Mouse (Mus musculus) adrenal gland, postnatal 14 days (tissue): Measurements from ENCODE around the gene Rnps1. TPM values are rescaled to one million over a fixed set of nuclear protein-coding genes. Genes with fewer than 3 reads are reported as not detected.
"Not testable (repeated sequence)": the region's sequence is repeated elsewhere in the genome, so short reads cannot be mapped to it uniquely, and the experiment has no call there.

ENCODE experiments used
- DNase-seq: peaks from one replicate; pipeline ENCODE4 v3.0.0; 2021; ENCODE audit warnings: mixed read lengths
- long read RNA-seq, 2 experiments: library from polyadenylated mRNA; stranded (forward); transcript quantifications; one replicate each; pipeline ENCODE4 v2.0.0; 2021
- total RNA-seq: library from RNA; stranded (reverse); gene quantifications from 2 replicates; pipeline ENCODE4 v1.2.3, GENCODE M21; 2021

The Rnps1 gene
- total RNA-seq: 78.8 and 84.9 TPM in 2 replicates
- long read RNA-seq, experiment 1, transcript Rnps1-201 (8 exons, 1,816 nt): minor isoform, 7 of 61 reads
- long read RNA-seq, experiment 1, transcript Rnps1-211 (8 exons, 1,769 nt): minor isoform, 6 of 61 reads
- long read RNA-seq, experiment 1, transcript Rnps1-203 (9 exons, 1,920 nt): minor isoform, 6 of 61 reads
- long read RNA-seq, experiment 1, transcript Rnps1-202 (7 exons, 1,646 nt): major isoform, 20 of 61 reads
- long read RNA-seq, experiment 1, partial matches to known transcripts: 14 of 61 reads
- long read RNA-seq, experiment 1, other reads (novel, unspliced or antisense): 4 of 61 reads
- long read RNA-seq, experiment 2, transcript Rnps1-203 (9 exons, 1,920 nt): minor isoform, 10 of 42 reads
- long read RNA-seq, experiment 2, transcript Rnps1-211 (8 exons, 1,769 nt): minor isoform, 6 of 42 reads
- long read RNA-seq, experiment 2, transcript Rnps1-202 (7 exons, 1,646 nt): major isoform, 13 of 42 reads
- long read RNA-seq, experiment 2, partial matches to known transcripts: 8 of 42 reads
- long read RNA-seq, experiment 2, other reads (novel, unspliced or antisense): 1 of 42 reads

DNA sequence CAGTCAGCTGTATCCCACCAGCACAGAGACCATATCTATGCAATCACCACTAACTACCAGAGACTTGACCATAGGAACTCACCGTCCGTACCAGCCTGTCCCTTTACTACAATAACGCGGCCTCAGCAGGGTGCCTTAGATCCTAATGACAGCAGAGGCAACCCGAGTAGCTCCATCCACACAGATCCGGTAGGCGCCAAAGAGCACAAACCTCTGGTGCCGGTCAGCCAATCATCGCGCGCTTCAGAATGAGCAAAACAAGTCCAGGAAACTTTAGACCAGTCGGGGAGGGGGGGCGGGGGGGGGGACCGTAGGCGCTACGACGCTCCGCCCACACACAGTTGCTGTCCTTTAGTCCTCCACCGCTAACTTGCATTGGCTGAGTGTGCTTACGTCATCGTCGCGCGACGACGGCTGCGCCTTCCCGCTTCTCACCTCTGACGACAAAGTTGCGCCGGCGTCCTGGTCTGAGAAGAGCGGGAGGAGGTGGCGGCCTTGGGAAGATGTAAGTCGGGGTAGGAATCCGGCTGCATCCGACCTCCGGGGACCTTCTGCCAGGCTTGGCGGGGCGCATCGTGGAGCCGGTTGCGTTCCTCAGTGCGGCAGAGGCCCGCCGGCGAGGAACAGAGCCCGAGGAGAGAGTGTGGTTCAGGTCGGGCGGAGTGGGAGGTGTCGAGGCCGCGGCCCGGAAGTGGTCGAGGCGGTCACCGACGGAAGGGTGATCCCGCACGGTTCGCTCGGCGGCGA lies at the start of gene Rnps1:
TSS of gene Rnps1 (plus strand) at position 336 of the 747 bp plus-strand sequence.
- peak; percentile 96 for DNase-seq

GRCm38 (mm10) chr17:24365863-24366262 lies 48.5 kb upstream of the Rnps1 start:
- DNase-seq: no peak

GRCm38 (mm10) chr17:24375094-24375712 lies 39.2 kb upstream of the Rnps1 start:
- DNase-seq: no peak

- no peak for DNase-seq
These were observed 38.5 kb upstream of the Rnps1 start for GRCm38 (mm10) chr17:24375886-24376285.

GRCm38 (mm10) chr17:24378496-24378895 lies 35.9 kb upstream of the Rnps1 start:
- peak; percentile 70 for DNase-seq

DNA sequence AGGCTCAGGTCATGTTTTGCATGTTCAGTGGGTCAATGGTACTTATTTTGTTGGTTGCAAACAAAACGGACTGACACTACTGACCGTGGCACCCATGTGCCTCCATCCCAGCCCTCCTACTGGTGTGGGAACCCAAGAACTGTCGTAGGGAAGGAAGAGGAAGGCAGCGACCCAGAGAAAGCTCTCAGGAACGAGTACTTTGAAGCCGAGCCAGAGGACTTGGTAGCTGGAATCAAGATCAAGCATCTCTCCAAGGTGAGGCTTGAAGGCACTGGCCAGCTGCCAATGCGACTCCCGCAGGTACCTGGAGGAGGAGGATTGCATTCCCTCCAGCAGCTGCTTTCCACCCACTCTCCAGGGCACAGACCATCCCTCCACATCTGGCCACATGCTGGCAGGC lies 30.6 kb upstream of the Rnps1 start:
- no peak for DNase-seq

DNA sequence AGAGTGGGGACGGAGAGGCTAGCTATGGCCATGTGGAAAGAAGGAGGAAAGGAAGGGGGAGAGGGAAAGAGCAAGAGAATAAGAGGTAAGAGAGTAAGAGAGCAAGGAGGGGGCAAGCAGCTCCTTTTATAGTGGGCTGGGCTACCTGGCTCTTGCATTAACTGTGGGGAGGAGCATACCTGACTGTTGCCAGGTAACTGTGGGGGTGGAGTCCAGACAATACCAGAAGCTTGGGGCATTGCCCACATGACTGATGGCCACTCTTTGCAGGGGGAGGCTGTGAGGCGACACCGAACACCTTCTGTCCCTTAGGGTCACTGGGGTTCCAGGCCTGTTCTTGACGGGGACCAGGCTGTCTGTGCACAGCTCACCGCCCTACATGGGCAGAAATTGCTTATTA lies 25.7 kb upstream of the Rnps1 start:
- DNase-seq: no peak

GRCm38 (mm10) chr17:24389865-24390264 lies 24.5 kb upstream of the Rnps1 start:
- DNase-seq: peak; percentile 81

DNA sequence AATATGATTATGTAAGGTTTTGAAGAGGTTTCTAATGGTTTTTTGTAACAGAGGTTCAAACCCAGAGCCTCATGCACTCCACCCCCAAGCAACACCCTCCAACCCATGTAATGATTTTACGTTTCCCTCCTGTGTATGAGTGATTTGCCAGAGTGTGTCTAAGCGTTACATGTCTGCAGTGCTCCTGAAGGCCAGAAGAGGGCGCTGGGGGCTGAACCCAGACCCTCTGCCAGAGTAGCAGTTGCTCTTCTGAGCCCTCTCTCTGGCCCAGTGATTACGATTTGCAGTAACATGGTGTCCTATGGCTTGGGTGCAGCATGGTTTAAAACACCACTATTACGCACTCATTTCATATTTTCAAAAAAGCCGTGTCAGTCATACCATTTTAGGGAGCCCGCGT lies 23.2 kb upstream of the Rnps1 start:
- DNase-seq: peak; percentile 66

DNA sequence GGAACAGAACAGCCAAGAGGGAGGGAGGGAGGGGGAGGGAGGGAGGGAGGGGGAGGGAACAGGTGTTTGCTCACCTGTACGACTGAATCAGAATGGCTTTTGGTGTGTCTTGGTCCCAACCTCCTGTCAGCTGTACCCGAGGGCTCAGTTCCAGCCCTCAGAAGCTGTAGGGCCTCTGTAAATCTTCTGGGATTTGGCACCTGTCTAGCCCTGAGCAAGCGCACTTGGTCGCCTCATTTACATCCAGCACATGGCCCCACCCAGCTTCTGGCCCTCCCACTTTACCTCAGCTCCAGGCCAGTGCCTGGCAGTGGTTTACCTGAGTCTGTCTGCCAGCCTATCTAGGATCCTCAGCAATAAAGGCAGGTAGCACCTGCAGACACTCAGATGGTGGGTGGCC lies 20.8 kb upstream of the Rnps1 start:
- no peak for DNase-seq

GRCm38 (mm10) chr17:24394456-24394855 lies 19.9 kb upstream of the Rnps1 start:
- peak; percentile 70 for DNase-seq

GRCm38 (mm10) chr17:24402371-24402770 lies 12.0 kb upstream of the Rnps1 start:
- DNase-seq: peak; percentile 87

DNA sequence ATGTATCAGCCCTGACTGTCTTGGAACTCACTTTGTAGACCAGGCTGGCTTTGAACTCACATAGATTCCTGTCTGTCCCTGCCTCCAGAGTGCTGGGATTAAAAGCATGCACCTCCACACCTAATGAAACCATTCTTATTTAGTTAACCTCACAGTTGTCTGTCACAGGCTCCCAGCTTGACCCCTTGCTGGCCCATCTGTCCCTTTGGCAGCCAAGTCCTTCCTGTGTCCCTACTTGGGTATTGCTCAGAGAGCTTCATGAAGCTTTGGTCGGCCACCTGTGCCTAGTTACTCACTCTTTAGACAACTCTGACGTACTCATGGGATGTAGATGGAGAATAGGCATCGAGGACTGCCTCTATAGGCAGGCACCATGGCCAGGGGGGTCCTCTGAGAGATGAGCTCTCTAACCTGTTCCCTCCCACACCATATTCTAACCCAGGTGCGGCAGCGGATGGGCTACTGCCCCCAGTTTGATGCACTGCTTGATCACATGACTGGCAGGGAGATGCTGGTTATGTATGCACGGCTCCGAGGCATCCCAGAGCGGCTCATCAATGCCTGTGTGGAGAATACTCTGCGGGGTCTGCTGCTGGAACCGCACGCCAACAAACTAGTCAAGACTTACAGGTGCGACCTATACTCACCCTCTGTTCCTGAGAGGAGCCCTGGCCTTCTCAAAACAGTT lies 7.1 kb upstream of the Rnps1 start:
- DNase-seq: no peak

- peak; percentile 26 for DNase-seq
These were observed 681 bp upstream of the Rnps1 start for GRCm38 (mm10) chr17:24413557-24414211.

DNA sequence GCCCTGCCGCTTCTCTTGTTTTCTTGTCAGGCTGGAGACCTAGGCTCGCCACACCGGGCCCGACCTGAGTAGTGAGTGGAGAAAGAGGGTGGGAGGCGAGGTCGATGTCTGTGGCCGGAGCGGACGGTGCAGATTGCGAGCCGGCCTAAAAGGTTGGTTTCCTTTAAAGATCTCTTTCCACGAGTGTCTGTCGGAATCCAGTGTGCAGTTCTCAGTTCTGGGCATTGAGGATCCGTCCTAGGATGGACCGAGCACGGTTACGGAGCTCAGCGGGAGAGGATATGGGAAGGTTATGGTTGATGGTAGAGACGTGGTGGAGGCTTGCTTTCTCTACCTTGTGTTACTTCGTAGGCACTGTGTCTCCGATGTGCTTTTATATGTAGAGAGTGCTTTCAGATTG lies 646 bp downstream of the Rnps1 start:
- DNase-seq: no peak

DNA sequence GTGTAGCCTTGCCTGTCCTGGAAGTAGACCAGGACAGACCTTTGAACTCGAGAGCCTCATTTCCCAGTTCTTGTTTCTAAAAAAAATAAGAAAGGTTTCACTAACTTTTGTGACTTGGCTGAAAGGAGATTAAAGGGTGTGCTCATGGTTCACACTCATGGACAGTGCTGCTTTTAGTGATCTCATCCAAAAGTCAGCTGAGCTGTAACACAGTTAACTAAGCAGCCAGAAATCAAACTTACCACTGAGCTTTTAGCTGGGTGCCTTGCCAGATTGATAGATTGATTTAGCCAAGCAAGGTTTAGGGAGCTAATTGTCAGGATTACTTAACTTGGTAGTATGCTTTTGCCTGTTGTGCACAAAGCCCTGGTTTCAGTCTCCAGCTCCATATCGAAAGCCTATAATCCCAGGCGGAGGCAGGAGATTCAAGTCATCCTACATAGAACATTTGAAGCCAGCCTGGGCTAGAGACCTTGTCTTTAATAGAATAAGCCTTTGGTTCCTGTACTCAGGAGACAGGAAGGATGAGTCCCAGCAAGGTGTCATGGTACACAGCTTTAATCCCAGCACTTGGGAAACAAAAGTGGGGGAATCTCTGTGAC lies 1.8 kb downstream of the Rnps1 start:
- DNase-seq: no peak

DNA sequence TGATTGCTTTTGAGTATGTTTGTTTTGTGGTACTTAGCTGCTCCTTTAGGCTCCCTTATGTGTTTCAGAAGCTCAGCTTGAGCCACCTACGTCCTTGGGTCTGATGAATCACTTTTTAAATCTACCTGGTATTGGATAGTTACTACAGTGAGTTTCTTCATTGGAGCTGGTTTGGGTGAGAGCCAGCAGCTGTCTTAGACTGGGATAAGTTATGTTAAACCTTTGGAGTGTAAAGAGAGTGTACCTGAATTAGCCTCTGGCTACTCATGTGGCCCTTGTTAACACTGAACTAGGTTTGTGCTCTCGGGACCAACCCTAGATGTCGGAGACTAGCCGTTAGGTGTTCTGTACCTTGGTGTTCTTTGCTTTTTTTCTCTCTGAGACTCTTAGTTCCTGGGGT lies 8.7 kb downstream of the Rnps1 start:
- no peak for DNase-seq

- DNase-seq: no peak
These were observed 10.1 kb downstream of the Rnps1 start for GRCm38 (mm10) chr17:24424489-24424888.

DNA sequence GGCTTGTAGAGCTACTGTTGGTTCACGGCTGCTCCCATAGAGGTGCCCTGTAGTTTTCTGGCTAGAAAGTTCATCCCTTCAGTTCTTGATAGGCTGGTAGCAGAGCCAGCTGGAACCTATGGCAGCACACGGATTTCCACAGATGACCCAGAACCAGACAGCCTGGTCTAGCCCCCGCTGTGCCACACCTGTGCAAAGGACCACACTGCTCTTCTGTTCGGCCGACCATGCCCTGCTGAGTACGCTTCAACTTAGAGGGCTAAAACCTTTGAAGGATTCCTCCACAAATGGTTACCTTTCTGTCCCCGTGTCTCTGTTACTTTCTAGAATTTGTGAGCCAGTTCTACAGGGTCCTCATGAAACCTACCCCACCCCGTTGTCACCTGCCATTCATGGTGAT lies 11.0 kb downstream of the Rnps1 start:
- not testable (repeated sequence) for DNase-seq

- no peak for DNase-seq
These were observed 11.5 kb downstream of the Rnps1 start for GRCm38 (mm10) chr17:24425905-24426304.
